Mouse (Mus musculus) splenic B cell, adult 2 months (primary cell): ENCODE results near the gene Ydjc.
A peak's percentile ranks its signal among the peaks of the same experiment; 100 is the strongest.

Experiments used
- DNase-seq: peaks from one replicate; pipeline ENCODE4 v3.0.0-alpha.2; 2011; ENCODE audit warnings: low read depth, low spot score
- H3K27me3 ChIP-seq: 2 replicates; pipeline ENCODE4 v1.6.1; 2012; ENCODE audit warnings: mild to moderate bottlenecking, low read length, moderate library complexity, mixed read lengths; ENCODE audit not compliant: control insufficient read depth, poor library complexity, insufficient read depth, severe bottlenecking
- H3K36me3 ChIP-seq: 2 replicates; pipeline ENCODE4 v1.6.1; 2012; ENCODE audit warnings: mild to moderate bottlenecking, low read length, moderate library complexity, mixed read lengths; ENCODE audit not compliant: control insufficient read depth, poor library complexity, insufficient read depth, severe bottlenecking

Gene Ydjc

GRCm38 (mm10) chr16:17183003-17183402 lies 38.6 kb downstream of the Ydjc start:
- Histone ChIP-seq H3K27me3 (no peaks in the 10 kb centered on the region), H3K36me3 (no peaks in the 10 kb centered on the region)
- DNase-seq = no peak

GRCm38 (mm10) chr16:17185475-17185874 lies 41.1 kb downstream of the Ydjc start:
- Histone ChIP-seq H3K36me3 (no peaks in the 10 kb centered on the region), H3K27me3 (no peaks in the 10 kb centered on the region)
- no peak for DNase-seq

- no peaks in the 10 kb centered on the region for H3K27me3 ChIP-seq
- no peaks in the 10 kb centered on the region; the same call in 1 of the 2 replicates for H3K36me3 ChIP-seq
- DNase-seq = no peak
Measured at GRCm38 (mm10) chr16:17193823-17194222, 49.4 kb downstream of the Ydjc start.

- H3K36me3 ChIP-seq = no peaks in the 10 kb centered on the region; the same call in 1 of the 2 replicates
- peak; percentile 32 for DNase-seq
- H3K27me3 ChIP-seq = no peaks in the 10 kb centered on the region
Measured at GRCm38 (mm10) chr16:17200121-17200952, 55.9 kb downstream of the Ydjc start.

- peak; percentile 83 for DNase-seq
- Histone ChIP-seq H3K27me3 (no peaks in the 10 kb centered on the region), H3K36me3 (no peaks in the 10 kb centered on the region; the same call in 1 of the 2 replicates)
Measured at GRCm38 (mm10) chr16:17200953-17201707, 56.7 kb downstream of the Ydjc start.

GRCm38 (mm10) chr16:17201977-17202376 lies 57.6 kb downstream of the Ydjc start:
- no peak for DNase-seq
- H3K27me3 ChIP-seq = no peaks in the 10 kb centered on the region

GRCm38 (mm10) chr16:17202549-17202948 lies 58.1 kb downstream of the Ydjc start, which contains the start of gene Ube2l3:
Gene Ube2l3, minus strand, starts transcription at chr16:17202649.
- H3K27me3 ChIP-seq = no peaks in the 10 kb centered on the region
- no peaks in the 10 kb centered on the region; the same call in 1 of the 2 replicates for H3K36me3 ChIP-seq

More at GRCm38 (mm10) chr16:17201977-17202376, 57.6 kb downstream of the Ydjc start:
- no peaks in the 10 kb centered on the region; the same call in 1 of the 2 replicates for H3K36me3 ChIP-seq

GRCm38 (mm10) chr16:17204990-17205389 lies 60.6 kb downstream of the Ydjc start:
- peak; percentile 86 for DNase-seq
- Histone ChIP-seq H3K27me3 (no peaks in the 10 kb centered on the region), H3K36me3 (no peaks in the 10 kb centered on the region)

More at GRCm38 (mm10) chr16:17202549-17202948, 58.1 kb downstream of the Ydjc start, which contains the start of gene Ube2l3:
- no peak for DNase-seq

- no peaks in the 10 kb centered on the region for H3K27me3 ChIP-seq
- no peaks in the 10 kb centered on the region for H3K36me3 ChIP-seq
- DNase-seq = peak; percentile 83
Measured at GRCm38 (mm10) chr16:17208389-17209361, 64.3 kb downstream of the Ydjc start, which contains the start of gene Rimbp3. Gene Rimbp3, plus strand, starts transcription at chr16:17208603.

GRCm38 (mm10) chr16:17209404-17209960 lies 65.1 kb downstream of the Ydjc start:
- DNase-seq = no peak
- Histone ChIP-seq H3K36me3 (no peaks in the 10 kb centered on the region), H3K27me3 (no peaks in the 10 kb centered on the region)
